Mouse (Mus musculus): ENCODE measurements around the gene Vsig10l.

Vsig10l gene

DNA sequence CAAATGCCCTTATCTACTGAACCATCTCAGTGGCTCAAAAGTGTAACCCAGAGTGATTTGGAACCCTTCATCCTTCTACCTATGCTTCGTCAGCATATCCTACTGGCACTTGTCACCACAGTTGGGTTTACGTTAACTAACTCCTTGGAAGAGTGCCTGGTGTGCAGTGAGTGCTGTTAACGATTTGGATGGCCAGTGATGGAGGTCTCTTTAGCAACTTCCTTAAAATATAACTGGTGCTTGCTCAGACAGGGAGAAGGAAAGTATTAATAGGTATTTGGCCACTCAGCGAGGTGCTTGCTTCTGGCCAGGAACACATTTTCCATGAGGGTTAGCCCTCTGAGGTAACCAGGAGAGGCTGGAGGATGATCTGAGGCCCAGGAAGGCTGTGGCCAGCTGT lies 15.2 kb upstream of the Vsig10l start:
- CTCF ChIA-PET, result interaction anchor here in 2 of 4 experiments (0.7 to 2.2 kb wide), 2 partner anchors 18 to 42 kb away, joined by 4 to 9 read pairs; partner anchors contain the start of gene Iglon5 (in 1 of the 2)
- POLR2A ChIA-PET, result interaction anchor here in 1 of 4 experiments (8.0 kb wide), 1 partner anchor 18 kb away, joined by 56 read pairs; no protein-coding TSS in a partner anchor

DNA sequence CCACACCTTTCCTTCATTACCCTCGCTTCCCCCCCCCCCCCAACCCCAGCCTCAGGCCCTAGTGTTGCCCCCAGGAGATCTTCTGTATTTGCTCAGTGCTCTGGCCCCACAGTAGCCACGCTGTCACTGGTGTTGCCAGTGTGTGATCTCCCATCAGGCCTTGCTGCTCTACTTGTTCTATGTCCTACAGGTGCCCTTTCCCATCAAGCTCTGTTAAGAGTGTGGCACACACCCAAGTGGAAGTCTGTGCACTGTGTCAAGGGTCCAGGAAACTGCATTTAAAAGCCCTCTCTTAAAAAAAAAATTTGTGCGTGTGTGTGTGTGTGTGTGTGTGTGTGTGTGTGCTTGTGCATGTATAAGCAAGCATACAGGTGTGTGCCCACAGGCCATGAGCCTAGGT lies 14.7 kb upstream of the Vsig10l start:
- POLR2A ChIA-PET, result interaction anchor here in 1 of 4 experiments (8.0 kb wide), 1 partner anchor 17 kb away, joined by 56 read pairs; no protein-coding TSS in a partner anchor
- CTCF ChIA-PET, result interaction anchor here in 2 of 4 experiments (0.7 to 2.2 kb wide), 2 partner anchors 18 to 42 kb away, joined by 4 to 9 read pairs; partner anchors contain the start of gene Iglon5 (in 1 of the 2)

DNA sequence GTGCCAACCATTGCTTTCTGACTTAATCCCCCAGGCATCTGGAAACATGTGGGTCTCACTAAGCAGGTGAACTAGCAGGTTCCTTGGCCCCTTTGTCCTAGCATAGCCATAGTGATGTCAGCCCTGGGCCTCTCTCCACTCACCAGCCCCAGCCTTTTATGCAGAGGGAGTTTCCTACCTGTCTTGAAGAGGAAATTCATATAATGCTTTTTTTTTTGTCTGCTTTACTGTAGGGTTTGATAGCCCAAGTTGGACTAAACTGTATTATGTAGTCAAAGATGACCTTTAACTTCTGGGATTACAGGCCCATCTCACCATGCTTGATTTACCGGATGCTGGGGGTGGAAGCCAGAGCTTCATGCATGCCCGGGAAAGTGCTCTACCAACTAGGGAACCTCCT lies 13.1 kb upstream of the Vsig10l start:
- CTCF ChIA-PET, result interaction anchor here in 2 of 4 experiments (1.3 to 2.2 kb wide), 2 partner anchors 16 to 20 kb away, joined by 4 to 9 read pairs; no protein-coding TSS in a partner anchor
- POLR2A ChIA-PET, result interaction anchor here in 2 of 4 experiments (0.6 to 8.0 kb wide), 6 partner anchors 11 to 182 kb away, joined by 3 to 56 read pairs (median 3); no protein-coding TSS in a partner anchor

DNA sequence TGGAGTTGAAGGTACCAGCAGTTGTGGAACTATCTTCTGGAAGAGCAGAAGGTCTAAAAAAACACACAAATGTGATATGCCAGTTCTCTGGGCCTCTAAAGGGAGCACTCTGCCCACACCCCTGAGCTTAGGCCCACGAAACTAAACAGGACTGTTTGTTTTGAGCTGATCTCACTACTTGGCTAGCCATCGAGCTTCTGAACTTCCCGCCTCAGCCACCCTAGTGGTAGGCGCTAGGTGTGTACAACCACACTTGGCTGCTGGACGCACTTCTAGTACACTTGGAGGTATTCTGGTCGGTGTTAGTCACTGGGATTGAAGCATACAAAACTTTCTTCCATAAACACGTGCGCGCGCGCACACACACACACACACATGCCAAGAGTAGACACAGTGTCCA lies 11.2 kb upstream of the Vsig10l start:
- ChIA-PET POLR2A (interaction anchor here (0.9 to 8.0 kb wide), 7 partner anchors 9 to 156 kb away, joined by 3 to 56 read pairs (median 3); partner anchors contain the start of genes Vsig10l (in 1 of the 4) and Zfp819 (in 1 of the 4)), CTCF (interaction anchor here in 3 of 4 experiments (0.6 to 4.8 kb wide), 6 partner anchors 8 to 157 kb away, joined by 3 to 39 read pairs (median 4); partner anchors contain the start of gene Vsig10l (in 1 of the 3))

DNA sequence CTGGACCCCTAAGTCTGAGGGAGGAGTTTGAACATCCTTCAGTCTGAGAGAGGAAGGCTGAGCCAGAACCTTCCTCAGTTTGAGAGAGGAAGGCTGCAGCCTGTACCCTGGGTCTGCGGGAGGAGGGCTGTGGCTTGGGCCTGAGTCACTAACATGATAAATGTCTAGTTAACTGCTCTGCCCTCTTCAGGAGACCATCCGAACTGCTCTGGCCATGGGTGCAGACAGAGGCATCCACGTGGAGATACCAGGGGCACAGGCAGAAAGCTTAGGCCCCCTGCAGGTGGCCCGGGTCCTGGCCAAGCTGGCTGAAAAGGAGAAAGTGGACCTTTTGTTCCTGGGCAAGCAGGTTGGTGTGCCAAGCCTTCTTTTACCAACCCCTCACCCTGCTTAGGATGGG lies 10.3 kb upstream of the Vsig10l start:
- POLR2A ChIA-PET, result interaction anchor here in 3 of 4 experiments (0.6 to 8.0 kb wide), 6 partner anchors 10 to 14 kb away, joined by 4 to 56 read pairs (median 4); no protein-coding TSS in a partner anchor
- CTCF ChIA-PET, result interaction anchor here in 3 of 4 experiments (0.6 to 4.8 kb wide), 8 partner anchors 10 to 140 kb away, joined by 3 to 39 read pairs (median 4); partner anchors contain the start of genes Lim2 (in 1 of the 3), Vsig10l (in 1 of the 3) and Zfp715 (in 1 of the 3)

DNA sequence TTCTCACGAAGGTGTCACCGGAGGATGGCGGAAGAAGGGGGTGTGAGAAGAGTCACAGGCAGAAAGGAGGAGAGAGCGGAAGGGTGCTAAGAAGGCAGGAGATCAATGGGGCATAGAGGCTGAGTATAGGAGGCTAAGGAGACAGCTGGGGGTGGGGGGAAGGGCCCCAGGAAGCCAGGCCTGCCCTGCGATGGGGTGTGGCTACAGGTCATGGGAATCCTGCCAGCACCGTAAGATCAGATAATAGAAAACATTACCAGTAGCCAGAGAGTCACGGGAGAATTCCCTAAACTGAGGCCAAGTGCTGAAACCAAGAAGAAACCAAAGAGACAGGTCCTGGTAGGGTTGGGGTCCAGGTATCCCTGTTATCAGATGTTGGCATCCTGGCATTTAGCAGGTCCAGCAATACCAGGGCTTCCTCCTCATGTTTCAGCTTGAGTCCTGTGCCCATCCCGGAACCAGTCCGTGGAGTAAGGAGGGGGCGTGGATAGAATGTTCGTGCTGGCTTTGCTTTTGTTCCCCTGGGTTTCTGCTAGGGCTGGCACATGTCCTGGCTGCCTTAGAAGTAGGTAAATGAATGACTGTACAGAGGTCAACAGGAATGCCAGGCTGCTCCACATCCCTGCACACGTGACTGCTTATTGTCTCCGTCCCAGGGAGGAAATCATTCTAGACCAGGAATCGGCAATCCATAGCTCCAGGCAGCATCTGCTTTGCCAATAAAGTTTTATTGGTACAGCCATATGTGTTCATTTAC lies 9.2 kb upstream of the Vsig10l start:
- ChIA-PET CTCF (interaction anchor here (0.8 to 4.8 kb wide), 8 partner anchors 12 to 56 kb away, joined by 3 to 39 read pairs (median 4); no protein-coding TSS in a partner anchor), POLR2A (interaction anchor here in 3 of 4 experiments (0.6 to 8.0 kb wide), 9 partner anchors 11 to 221 kb away, joined by 3 to 56 read pairs (median 4); no protein-coding TSS in a partner anchor)

DNA sequence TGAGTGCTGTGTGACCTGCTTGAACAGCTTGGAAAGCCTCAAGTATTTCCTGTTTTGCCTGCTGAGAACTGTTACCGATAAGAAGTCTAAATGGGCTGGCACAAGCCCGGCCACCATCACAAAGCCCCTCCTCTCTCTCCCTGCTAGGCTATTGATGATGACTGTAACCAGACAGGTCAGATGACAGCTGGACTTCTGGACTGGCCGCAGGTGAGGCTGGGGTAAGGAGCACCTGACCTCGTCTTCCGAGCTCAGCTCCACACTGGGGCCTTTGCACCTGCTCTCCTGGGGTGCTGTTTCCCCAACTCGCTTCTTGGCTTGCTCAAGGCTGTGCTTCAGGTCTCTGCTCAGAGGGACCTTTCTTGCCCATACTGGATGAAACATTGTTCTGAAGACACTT lies 8.6 kb upstream of the Vsig10l start:
- ChIA-PET POLR2A (interaction anchor here in 3 of 4 experiments (0.6 to 8.0 kb wide), 7 partner anchors 11 to 172 kb away, joined by 3 to 56 read pairs (median 4); no protein-coding TSS in a partner anchor), CTCF (interaction anchor here in 3 of 4 experiments (0.6 to 4.8 kb wide), 6 partner anchors 11 to 57 kb away, joined by 3 to 39 read pairs (median 4); no protein-coding TSS in a partner anchor)

DNA sequence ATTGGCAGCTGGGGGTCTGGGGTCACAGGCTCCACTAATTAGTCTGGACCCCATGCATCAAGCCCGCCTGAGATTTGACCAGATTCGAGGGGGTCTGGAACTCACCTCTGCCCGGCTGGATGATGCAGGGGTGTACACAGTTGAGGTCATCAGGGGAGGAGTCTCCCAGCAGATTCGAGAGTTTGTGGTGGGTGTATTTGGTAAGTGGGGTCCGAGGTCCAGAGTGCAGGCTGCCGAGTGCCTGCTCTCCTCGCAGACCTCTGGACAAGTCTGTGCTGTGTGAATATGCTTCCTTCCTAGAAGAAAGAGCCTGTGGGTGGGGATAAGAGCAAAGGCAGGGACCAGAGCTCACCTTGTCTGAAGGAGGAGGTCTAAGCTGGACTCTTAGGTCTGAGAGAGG lies 1.0 kb downstream of the Vsig10l start:
- CTCF ChIA-PET, result interaction anchor here in 2 of 4 experiments (0.9 to 1.1 kb wide), 2 partner anchors 13 to 41 kb away, joined by 3 to 4 read pairs; no protein-coding TSS in a partner anchor
- POLR2A ChIA-PET, result interaction anchor here in 3 of 4 experiments (0.6 to 3.2 kb wide), 8 partner anchors 8 to 144 kb away, joined by 3 to 34 read pairs (median 10); partner anchors contain the start of genes Etfb (in 2 of the 3), Gm45233 (in 2 of the 3), Lim2 (in 1 of the 3) and Zfp819 (in 1 of the 3)

DNA sequence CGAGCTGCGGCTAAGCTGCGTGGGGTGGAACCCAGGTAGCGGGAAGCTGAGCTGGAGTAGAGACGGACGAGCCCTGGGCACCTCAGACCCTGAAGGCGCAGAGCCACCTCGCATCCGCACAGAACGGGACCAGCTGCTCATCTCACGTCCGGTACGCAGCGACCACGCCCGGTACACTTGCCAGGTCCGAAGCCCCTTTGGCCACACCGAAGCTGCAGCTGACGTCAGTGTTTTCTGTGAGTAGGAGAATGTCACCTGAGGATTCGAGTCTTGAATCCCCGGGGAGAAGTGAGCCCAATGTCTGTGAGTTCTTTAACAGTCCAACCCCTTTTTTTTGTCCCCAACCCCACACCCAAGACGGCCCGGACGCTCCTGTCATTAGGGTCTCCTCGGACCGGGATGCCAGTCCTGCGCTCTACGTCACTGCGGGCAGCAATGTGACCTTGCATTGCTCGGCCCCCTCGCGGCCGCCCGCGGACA lies 2.0 kb downstream of the Vsig10l start:
- ChIA-PET POLR2A (interaction anchor here in 3 of 4 experiments (0.6 to 3.2 kb wide), 33 partner anchors 9 to 872 kb away, joined by 3 to 56 read pairs (median 5); partner anchors contain the start of genes Etfb (in 2 of the 3), Gm45233 (in 2 of the 3), Lim2 (in 1 of the 3) and Zfp715 (in 1 of the 3)), CTCF (interaction anchor here (0.7 to 3.0 kb wide), 20 partner anchors 9 to 1832 kb away, joined by 3 to 39 read pairs (median 6); partner anchors contain the start of genes Zfp715 (in 2 of the 4), Etfb (in 1 of the 4), Gm45233 (in 1 of the 4) and Lim2 (in 1 of the 4))

DNA sequence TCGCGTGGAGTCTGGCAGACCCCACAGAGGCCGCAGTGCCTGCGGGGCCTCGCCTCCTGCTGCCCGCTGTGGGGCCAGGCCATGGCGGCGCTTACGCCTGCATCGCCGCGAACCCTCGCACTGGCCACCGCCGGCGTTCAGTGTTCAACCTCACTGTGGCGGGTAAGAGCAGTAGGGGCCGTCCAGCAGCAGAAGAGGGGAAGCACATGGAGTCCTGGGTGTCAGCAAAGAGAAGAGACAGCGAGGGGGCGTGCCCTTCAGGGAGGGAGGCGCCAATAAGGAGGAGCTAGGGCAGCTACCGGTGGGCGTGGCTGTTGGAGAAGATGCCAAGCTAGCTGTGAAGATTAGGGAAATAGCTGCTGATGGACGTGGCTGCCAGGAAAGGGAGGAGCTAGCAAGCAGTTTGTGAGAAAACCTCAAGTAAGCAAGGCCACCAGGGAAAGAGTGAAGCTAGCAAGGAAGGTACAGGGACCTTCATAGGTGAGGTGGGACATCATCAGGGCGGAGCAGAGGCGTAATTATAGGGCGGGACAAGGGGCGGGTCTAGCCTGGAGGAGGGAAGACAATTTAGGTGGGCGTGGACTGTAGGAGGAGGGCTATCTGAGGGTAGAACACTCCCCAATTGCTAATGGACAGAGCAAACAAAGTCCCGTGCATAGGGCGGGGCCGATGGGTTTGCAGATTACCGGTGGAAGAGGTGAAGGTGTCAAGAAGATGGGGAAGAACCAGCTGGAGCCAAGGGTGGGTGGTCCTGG lies 2.6 kb downstream of the Vsig10l start:
- ChIA-PET CTCF (interaction anchor here (0.5 to 3.0 kb wide), 68 partner anchors 8 to 1832 kb away, joined by 3 to 39 read pairs (median 4); partner anchors contain the start of genes Nkg7 (in 2 of the 4), Zfp715 (in 2 of the 4), Ctu1 (in 1 of the 4) and Etfb (in 1 of the 4)), POLR2A (interaction anchor here in 3 of 4 experiments (0.6 to 3.2 kb wide), 65 partner anchors 8 to 1350 kb away, joined by 3 to 56 read pairs (median 4); partner anchors contain the start of genes Etfb (in 3 of the 3), Gm45233 (in 3 of the 3), Zfp715 (in 2 of the 3) and Ctu1 (in 1 of the 3))

DNA sequence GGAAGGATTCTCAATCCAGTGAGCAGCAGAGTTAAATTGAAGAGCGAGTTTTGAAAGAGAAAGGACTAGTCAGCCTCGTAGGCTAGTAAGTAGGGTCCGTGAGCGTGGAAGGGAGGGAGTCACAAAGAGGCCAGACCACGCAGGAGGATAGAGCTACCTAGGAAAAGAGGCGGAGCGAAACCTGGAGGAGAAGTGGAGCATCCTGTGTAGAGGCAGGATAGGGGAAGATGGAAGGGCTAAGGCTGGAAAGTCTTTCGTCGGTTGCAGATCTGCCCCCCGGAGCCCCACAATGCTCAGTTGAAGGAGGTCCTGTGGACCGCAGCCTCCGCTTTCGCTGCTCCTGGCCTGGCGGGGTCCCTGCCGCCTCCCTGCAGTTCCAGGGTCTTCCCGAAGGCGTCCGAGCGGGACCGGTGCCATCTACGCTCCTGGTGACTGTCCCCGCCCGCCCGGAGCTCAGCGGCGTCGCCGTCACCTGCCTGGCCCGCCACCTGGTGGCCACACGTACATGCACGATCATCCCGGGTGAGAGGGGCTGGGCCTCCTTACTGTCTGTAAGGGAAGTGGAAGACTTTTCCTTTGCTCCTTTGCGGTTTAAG lies 3.2 kb downstream of the Vsig10l start:
- POLR2A ChIA-PET, result interaction anchor here in 3 of 4 experiments (0.6 to 3.2 kb wide), 67 partner anchors 9 to 1350 kb away, joined by 3 to 56 read pairs (median 4); partner anchors contain the start of genes Etfb (in 3 of the 3), Gm45233 (in 3 of the 3), Zfp715 (in 2 of the 3) and Ctu1 (in 1 of the 3)
- CTCF ChIA-PET, result interaction anchor here (0.6 to 3.0 kb wide), 65 partner anchors 8 to 909 kb away, joined by 3 to 39 read pairs (median 4); partner anchors contain the start of genes Nkg7 (in 2 of the 4), Zfp715 (in 2 of the 4), Ctu1 (in 1 of the 4) and Etfb (in 1 of the 4)

DNA sequence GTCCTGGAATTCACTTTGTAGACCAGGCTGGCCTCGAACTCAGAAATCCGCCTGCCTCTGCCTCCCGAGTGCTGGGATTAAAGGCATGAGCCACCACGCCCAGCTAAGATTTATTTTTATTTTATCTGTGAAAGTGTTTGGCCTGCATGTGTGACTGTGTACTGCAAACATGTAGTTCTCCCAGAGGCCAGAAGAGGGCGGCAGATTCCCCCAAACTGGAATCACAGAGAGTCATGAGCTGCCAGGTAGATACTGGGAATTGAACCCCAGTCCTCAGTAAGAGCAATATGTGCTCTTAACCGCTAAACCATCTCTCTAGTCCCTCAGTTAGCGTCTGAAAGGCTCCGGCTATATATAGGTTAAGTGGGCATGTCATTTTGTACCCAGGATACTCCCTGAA lies 7.4 kb downstream of the Vsig10l start:
- ChIA-PET POLR2A (interaction anchor here in 3 of 4 experiments (1.0 to 1.5 kb wide), 5 partner anchors 13 to 42 kb away, joined by 3 to 4 read pairs (median 3); no protein-coding TSS in a partner anchor), CTCF (interaction anchor here (0.6 to 3.4 kb wide), 46 partner anchors 9 to 422 kb away, joined by 3 to 26 read pairs (median 3); partner anchors contain the start of genes 4931406B18Rik (in 1 of the 4) and Klk13 (in 1 of the 4))

DNA sequence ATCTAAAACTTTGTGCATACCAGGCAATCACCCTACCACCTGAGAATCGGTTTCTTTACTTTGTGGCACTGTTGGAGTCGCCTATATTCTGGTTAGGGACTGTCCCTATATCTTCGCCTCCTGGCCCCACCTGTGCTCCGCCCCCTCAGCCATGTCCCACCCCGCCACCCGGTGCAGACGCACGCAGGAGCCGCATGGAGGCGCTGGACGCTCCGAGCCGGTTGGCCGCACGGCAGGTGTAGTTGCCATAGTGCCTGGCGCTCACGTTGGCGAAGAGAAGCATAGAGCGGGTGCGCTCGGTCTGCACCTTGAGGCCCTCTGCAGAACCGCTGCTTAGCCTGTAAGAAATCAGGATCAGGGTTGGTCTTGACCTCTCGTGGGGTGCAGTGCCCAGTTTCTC lies 12.8 kb downstream of the Vsig10l start:
- ChIA-PET CTCF (interaction anchor here in 3 of 4 experiments (0.5 to 2.8 kb wide), 5 partner anchors 9 to 33 kb away, joined by 3 to 16 read pairs (median 4); no protein-coding TSS in a partner anchor), POLR2A (interaction anchor here in 2 of 4 experiments (1.7 to 1.8 kb wide), 2 partner anchors 10 kb away, joined by 4 to 5 read pairs; no protein-coding TSS in a partner anchor)

DNA sequence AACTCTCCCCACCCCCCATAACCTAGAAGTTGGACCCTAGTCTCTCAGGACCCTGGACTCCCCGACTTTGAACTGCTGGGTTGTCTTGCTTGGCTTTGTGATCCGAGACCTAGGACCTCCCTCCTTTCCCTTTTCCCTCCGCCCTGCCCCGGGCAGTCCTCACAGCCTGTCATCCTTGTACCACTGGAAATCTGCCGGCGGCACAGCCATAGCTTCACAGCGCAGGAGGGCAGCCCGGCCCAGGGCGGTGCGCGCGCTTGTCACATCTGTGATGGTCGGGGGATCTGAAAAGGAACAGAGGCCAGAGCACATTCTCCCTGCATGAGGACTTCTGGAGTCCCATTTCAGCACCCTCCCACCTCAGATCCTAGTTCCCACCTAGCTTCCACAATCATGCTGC lies 13.4 kb downstream of the Vsig10l start:
- ChIA-PET POLR2A (interaction anchor here in 2 of 4 experiments (1.3 to 1.7 kb wide), 3 partner anchors 10 to 20 kb away, joined by 3 to 4 read pairs (median 3); no protein-coding TSS in a partner anchor), CTCF (interaction anchor here in 2 of 4 experiments (0.8 to 2.8 kb wide), 4 partner anchors 10 to 33 kb away, joined by 3 to 16 read pairs (median 6); no protein-coding TSS in a partner anchor)

DNA sequence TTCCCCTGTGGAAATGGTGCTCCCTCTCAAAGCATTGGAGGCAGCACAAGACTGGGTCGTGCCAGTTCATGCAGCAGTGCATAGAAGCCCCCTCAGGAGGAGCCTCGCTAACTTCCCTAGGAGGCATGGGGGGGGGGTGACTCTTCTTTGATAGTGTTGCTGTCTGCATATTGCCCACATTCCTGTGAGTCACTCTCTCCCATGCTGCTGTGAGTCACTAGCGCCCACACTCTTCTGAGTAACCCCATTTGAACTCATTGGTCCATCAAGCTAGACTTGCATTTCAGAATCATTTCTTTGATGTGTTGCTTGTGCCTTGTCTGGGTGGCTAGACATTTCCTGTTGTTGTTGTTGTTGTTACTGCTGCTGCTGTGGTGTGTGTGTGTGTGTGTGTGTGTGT lies 18.2 kb downstream of the Vsig10l start:
- POLR2A ChIA-PET, result interaction anchor here in 1 of 4 experiments (0.6 kb wide), 2 partner anchors 82 to 138 kb away, joined by 3 read pairs; no protein-coding TSS in a partner anchor
- CTCF ChIA-PET, result interaction anchor here in 3 of 4 experiments (0.6 to 1.2 kb wide), 4 partner anchors 11 to 1041 kb away, joined by 3 to 5 read pairs (median 4); no protein-coding TSS in a partner anchor
